28 mouse cellular contexts compared by ENCODE assay signal in genomic region chr8:94314069-94314468, GRCm38 (mm10). TPM values are rescaled to one million over a fixed set of nuclear protein-coding genes. Genes with fewer than 3 reads are reported as not detected.
DNase-seq lines count a peak whose midpoint lies in the region; ATAC-seq and TF ChIP-seq lines count a peak whose summit lies in the region.
"Had no signal": no experiment of that assay in that cellular context is flagged by ENCODE, and none has a peak within 500 bp of the region (broad histone marks: within the 10 kb centered on the region; RNA-seq: fewer than 3 reads in every experiment).

No protein-coding gene starts in this region.

- no peak for TF ChIP-seq EP300 in lung, postnatal 0 days (IDR thresholded peaks at IDR 0.05)

- no peak for TF ChIP-seq CTCF in lung, postnatal 0 days (IDR thresholded peaks at IDR 0.05)

- DNase-seq in embryonic facial prominence, embryonic 14.5 days (ENCODE audit: low spot score): peak; percentile 49
- DNase-seq in embryonic facial prominence, embryonic 10.5 days (ENCODE audit: low spot score): no peak
- no peak for DNase-seq in lung, postnatal 0 days (ENCODE audit: low spot score)
- DNase-seq in lung, postnatal 36 days: no peak
- DNase-seq in heart, adult 8-10 months (ENCODE audit: low spot score): no peak
- DNase-seq: adrenal gland, adult 8-10 months; adrenal gland, postnatal 14 days; adrenal gland, postnatal 36 days; B cell, adult 2 months; cerebellum, adult 11-12 months; cerebellum, adult 2 months; cerebellum, adult 9-10 months; cerebellum, postnatal 10 days; cerebellum, postnatal 25 days; forebrain, postnatal 0 days had no signal

- WGBS in embryonic facial prominence, embryonic 14.5 days: 64% methylated on average over 2 of the region's 2 CpGs
- 90% methylated on average over 2 of the region's 2 CpGs for WGBS in embryonic facial prominence, embryonic 10.5 days
- WGBS in lung, postnatal 0 days: 62% methylated on average over 2 of the region's 2 CpGs
- WGBS in embryonic facial prominence, embryonic 15.5 days: 78% methylated on average over 2 of the region's 2 CpGs
- 81% methylated on average over 2 of the region's 2 CpGs for WGBS in stomach, embryonic 16.5 days

- H3K9me3 ChIP-seq in embryonic facial prominence, embryonic 14.5 days (ENCODE audit: control insufficient read depth, low read length): no peaks in the 10 kb centered on the region
- no peaks in the 10 kb centered on the region for H3K9me3 ChIP-seq in embryonic facial prominence, embryonic 10.5 days
- H3K9me3 ChIP-seq in lung, postnatal 0 days (ENCODE audit: low read length): no peaks in the 10 kb centered on the region
- H3K9me3 ChIP-seq in embryonic facial prominence, embryonic 15.5 days (replicated peaks): no peaks in the 10 kb centered on the region
- no peaks in the 10 kb centered on the region for H3K9me3 ChIP-seq in stomach, embryonic 16.5 days (replicated peaks; ENCODE audit: control insufficient read depth, low read length)
- H3K9me3 ChIP-seq: embryonic facial prominence, embryonic 13.5 days; forebrain, embryonic 10.5 days; forebrain, embryonic 12.5 days; forebrain, embryonic 15.5 days; G1E had no signal

- H3K4me3 ChIP-seq in embryonic facial prominence, embryonic 14.5 days (ENCODE audit: low read depth, low read length): no peak overlapping the region
- H3K4me3 ChIP-seq in embryonic facial prominence, embryonic 10.5 days: no peak overlapping the region
- no peak overlapping the region for H3K4me3 ChIP-seq in lung, postnatal 0 days (ENCODE audit: low read depth, low read length)
- H3K4me3 ChIP-seq in embryonic facial prominence, embryonic 15.5 days (replicated peaks): no peak overlapping the region
- H3K4me3 ChIP-seq in stomach, embryonic 16.5 days (replicated peaks; ENCODE audit: low read length): no peak overlapping the region
- H3K4me3 ChIP-seq: embryonic facial prominence, embryonic 13.5 days; erythroblast, embryonic 14.5 days; forebrain, embryonic 10.5 days; forebrain, embryonic 12.5 days; forebrain, embryonic 15.5 days had no signal

- ATAC-seq in embryonic facial prominence, embryonic 14.5 days (ENCODE audit: low read depth): peak; percentile 82; the same call in 1 of the 2 replicates
- peak; percentile 14; the same call in 1 of the 2 replicates for ATAC-seq in lung, postnatal 0 days
- ATAC-seq in embryonic facial prominence, embryonic 15.5 days (ENCODE audit: insufficient number of reproducible peaks, low FRiP score, low TSS enrichment, low read depth): 0 out of 2 replicates have a peak, but pooled peaks have one; percentile 15
- ATAC-seq in stomach, embryonic 16.5 days (ENCODE audit: insufficient read depth, low FRiP score): peak; percentile 58; the same call in 1 of the 2 replicates
- ATAC-seq: activated CD4-positive, CD25-positive, alpha-beta regulatory T cell, adult 4 months; CD4-positive, CD25-positive, alpha-beta regulatory T cell, adult 4 months; forebrain, embryonic 15.5 days; forebrain, postnatal 0 days; Patski had no signal

- no peak overlapping the region for H3K27ac ChIP-seq in embryonic facial prominence, embryonic 14.5 days (replicated peaks; ENCODE audit: low read depth, low read length)
- no peak overlapping the region for H3K27ac ChIP-seq in embryonic facial prominence, embryonic 10.5 days (replicated peaks)
- no peak overlapping the region for H3K27ac ChIP-seq in lung, postnatal 0 days (ENCODE audit: low read length)
- H3K27ac ChIP-seq in embryonic facial prominence, embryonic 15.5 days (replicated peaks): no peak overlapping the region
- H3K27ac ChIP-seq in stomach, embryonic 16.5 days (ENCODE audit: low read length): no peak overlapping the region
- H3K27ac ChIP-seq: embryonic facial prominence, embryonic 13.5 days; forebrain, embryonic 10.5 days; forebrain, embryonic 12.5 days; forebrain, embryonic 15.5 days had no signal

- no peak overlapping the region for H3K9ac ChIP-seq in embryonic facial prominence, embryonic 14.5 days (ENCODE audit: low read depth, low read length)
- no peak overlapping the region for H3K9ac ChIP-seq in lung, postnatal 0 days (replicated peaks; ENCODE audit: low read depth)
- H3K9ac ChIP-seq in embryonic facial prominence, embryonic 15.5 days: no peak overlapping the region
- H3K9ac ChIP-seq in stomach, embryonic 16.5 days (ENCODE audit: low read length): no peak overlapping the region
- H3K9ac ChIP-seq: embryonic facial prominence, embryonic 13.5 days; forebrain, embryonic 12.5 days; forebrain, embryonic 15.5 days; forebrain, postnatal 0 days had no signal

- H3K4me2 ChIP-seq in embryonic facial prominence, embryonic 14.5 days (ENCODE audit: low read depth, low read length): no peak overlapping the region
- H3K4me2 ChIP-seq in lung, postnatal 0 days (replicated peaks; ENCODE audit: low read depth, low read length): no peak overlapping the region
- no peak overlapping the region for H3K4me2 ChIP-seq in embryonic facial prominence, embryonic 15.5 days (replicated peaks)
- no peak overlapping the region for H3K4me2 ChIP-seq in stomach, embryonic 16.5 days (ENCODE audit: low read depth, low read length)
- H3K4me2 ChIP-seq: embryonic facial prominence, embryonic 13.5 days; forebrain, embryonic 12.5 days; forebrain, embryonic 15.5 days had no signal

- H3K4me1 ChIP-seq in embryonic facial prominence, embryonic 14.5 days (ENCODE audit: control insufficient read depth, insufficient read depth, low read length): no peaks in the 10 kb centered on the region
- no peaks in the 10 kb centered on the region for H3K4me1 ChIP-seq in embryonic facial prominence, embryonic 10.5 days
- no peaks in the 10 kb centered on the region for H3K4me1 ChIP-seq in lung, postnatal 0 days (ENCODE audit: insufficient read depth, low read depth, low read length)
- H3K4me1 ChIP-seq in embryonic facial prominence, embryonic 15.5 days: no peaks in the 10 kb centered on the region
- H3K4me1 ChIP-seq in stomach, embryonic 16.5 days (ENCODE audit: control insufficient read depth, insufficient read depth, low read length): no peaks in the 10 kb centered on the region
- H3K4me1 ChIP-seq: embryonic facial prominence, embryonic 13.5 days; forebrain, embryonic 10.5 days; forebrain, embryonic 12.5 days; forebrain, embryonic 15.5 days had no signal

- no peaks in the 10 kb centered on the region for H3K27me3 ChIP-seq in embryonic facial prominence, embryonic 14.5 days (replicated peaks; ENCODE audit: control insufficient read depth, insufficient read depth, low read length)
- no peaks in the 10 kb centered on the region for H3K27me3 ChIP-seq in embryonic facial prominence, embryonic 10.5 days (replicated peaks; ENCODE audit: low read depth, poor library complexity, severe bottlenecking)
- no peaks in the 10 kb centered on the region for H3K27me3 ChIP-seq in lung, postnatal 0 days (replicated peaks; ENCODE audit: insufficient read depth, low read length)
- H3K27me3 ChIP-seq in embryonic facial prominence, embryonic 15.5 days: no peaks in the 10 kb centered on the region
- no peaks in the 10 kb centered on the region for H3K27me3 ChIP-seq in stomach, embryonic 16.5 days (ENCODE audit: control insufficient read depth, insufficient read depth, low read length)
- H3K27me3 ChIP-seq: CH12.LX; embryonic facial prominence, embryonic 13.5 days; forebrain, embryonic 12.5 days; forebrain, embryonic 15.5 days; Patski had no signal

- peaks cover 33% of the 10 kb centered on the region for H3K36me3 ChIP-seq in embryonic facial prominence, embryonic 14.5 days (ENCODE audit: control insufficient read depth, insufficient read depth, low read length)
- peaks cover 79% of the 10 kb centered on the region for H3K36me3 ChIP-seq in embryonic facial prominence, embryonic 10.5 days (replicated peaks)
- H3K36me3 ChIP-seq in lung, postnatal 0 days (ENCODE audit: insufficient read depth, low read length): peaks cover 4% of the 10 kb centered on the region; the same call in 1 of the 2 replicates
- peaks cover 12% of the 10 kb centered on the region for H3K36me3 ChIP-seq in embryonic facial prominence, embryonic 15.5 days
- no peaks in the 10 kb centered on the region for H3K36me3 ChIP-seq in stomach, embryonic 16.5 days (ENCODE audit: control insufficient read depth, insufficient read depth, low read length)

RNA-seq across cellular contexts. Expression of gene Slc12a3, which starts 14.9 kb away (rescaled TPM):
- polyA plus RNA-seq in embryonic facial prominence, embryonic 14.5 days (2014; fragmentation: Nextera tagmentation; extraction: Ambion mirVana): 0.29 TPM in 1 of 2 replicates, not detected in the other
- 0.05 TPM in 1 of 2 replicates, not detected in the other for polyA plus RNA-seq in embryonic facial prominence, embryonic 10.5 days (2016; fragmentation: Nextera tagmentation; extraction: Ambion mirVana)
- 0.11 and 0.12 TPM in 2 replicates for polyA plus RNA-seq in lung, postnatal 0 days (2015; fragmentation: Nextera tagmentation; extraction: Ambion mirVana)
- polyA plus RNA-seq in embryonic facial prominence, embryonic 15.5 days (2015; fragmentation: Nextera tagmentation; extraction: Ambion mirVana): 0.23 TPM in 1 of 2 replicates, not detected in the other
- 0.09 TPM in 1 of 2 replicates, not detected in the other for polyA plus RNA-seq in stomach, embryonic 16.5 days (2015; fragmentation: Nextera tagmentation; extraction: Ambion mirVana)
- total RNA-seq in heart, adult 8-10 months (2022): under 1 TPM in 3 of 4 experiments, not detected in 1; 0.09 to 0.47 (median 0.11) TPM
- total RNA-seq: adrenal gland, postnatal 36 days had no signal
- polyA plus RNA-seq: activated CD4-positive, CD25-positive, alpha-beta regulatory T cell, adult 4 months; embryonic facial prominence, embryonic 11.5 days; erythroblast, embryonic 14.5 days; forebrain, embryonic 10.5 days; forebrain, embryonic 12.5 days; forebrain, embryonic 15.5 days; G1E had no signal

Comparison
In these comparisons a context has a peak if more than half of its experiments do, and no peak if none do; other contexts are left out.
1. ATAC-seq: peak in every context shown above with its lines; median percentile 82 in embryonic facial prominence, embryonic 14.5 days; 58 in stomach, embryonic 16.5 days; 15 in embryonic facial prominence, embryonic 15.5 days; 14 in lung, postnatal 0 days.